Mouse (Mus musculus): ENCODE data around the gene Tmem158. TPM values are rescaled to one million over a fixed set of nuclear protein-coding genes. Genes with fewer than 3 reads are reported as not detected.
A peak's percentile ranks its signal among the peaks of the same experiment; 100 is the strongest.

Gene Tmem158
- polyA plus RNA-seq, 1 experiment, result 1.4 TPM

DNA sequence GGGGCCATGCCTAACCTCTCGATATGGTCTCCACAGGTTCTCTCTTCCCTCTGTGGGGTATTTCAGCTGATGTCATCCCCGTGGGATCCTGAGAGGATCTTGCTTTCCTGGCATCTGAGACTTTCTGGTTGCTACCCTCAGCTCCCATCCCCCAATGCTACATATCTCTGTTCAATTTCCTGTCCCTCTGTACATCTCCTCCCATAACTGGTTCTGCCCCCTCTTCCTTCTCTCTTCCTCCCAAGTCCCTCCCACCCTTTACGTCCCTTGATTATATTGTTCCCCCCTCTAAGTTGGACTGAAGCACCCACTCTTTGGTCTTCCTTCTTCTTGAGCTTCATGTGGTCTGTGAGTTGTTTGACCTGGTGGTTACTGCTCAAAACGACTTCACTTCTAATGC is 11.0 kb upstream of the Tmem158 start:
- no peak overlapping the region for H3K4me3 ChIP-seq (ENCODE audit: insufficient read depth, low read depth, low read length)
- H3K4me1 ChIP-seq (ENCODE audit: control insufficient read depth, insufficient read depth, insufficient read length, low read length), result no peaks in the 10 kb centered on the region
- no peak overlapping the region for H3K27ac ChIP-seq (replicated peaks; ENCODE audit: low read depth, low read length)

- Histone ChIP-seq H3K27ac (replicated peaks; ENCODE audit: low read depth, low read length) (no peak overlapping the region), H3K4me3 (ENCODE audit: insufficient read depth, low read depth, low read length) (no peak overlapping the region), H3K4me1 (ENCODE audit: control insufficient read depth, insufficient read depth, insufficient read length, low read length) (no peaks in the 10 kb centered on the region)
Observed at GRCm38 (mm10) chr9:123269906-123270558, 9.5 kb upstream of the Tmem158 start.

DNA sequence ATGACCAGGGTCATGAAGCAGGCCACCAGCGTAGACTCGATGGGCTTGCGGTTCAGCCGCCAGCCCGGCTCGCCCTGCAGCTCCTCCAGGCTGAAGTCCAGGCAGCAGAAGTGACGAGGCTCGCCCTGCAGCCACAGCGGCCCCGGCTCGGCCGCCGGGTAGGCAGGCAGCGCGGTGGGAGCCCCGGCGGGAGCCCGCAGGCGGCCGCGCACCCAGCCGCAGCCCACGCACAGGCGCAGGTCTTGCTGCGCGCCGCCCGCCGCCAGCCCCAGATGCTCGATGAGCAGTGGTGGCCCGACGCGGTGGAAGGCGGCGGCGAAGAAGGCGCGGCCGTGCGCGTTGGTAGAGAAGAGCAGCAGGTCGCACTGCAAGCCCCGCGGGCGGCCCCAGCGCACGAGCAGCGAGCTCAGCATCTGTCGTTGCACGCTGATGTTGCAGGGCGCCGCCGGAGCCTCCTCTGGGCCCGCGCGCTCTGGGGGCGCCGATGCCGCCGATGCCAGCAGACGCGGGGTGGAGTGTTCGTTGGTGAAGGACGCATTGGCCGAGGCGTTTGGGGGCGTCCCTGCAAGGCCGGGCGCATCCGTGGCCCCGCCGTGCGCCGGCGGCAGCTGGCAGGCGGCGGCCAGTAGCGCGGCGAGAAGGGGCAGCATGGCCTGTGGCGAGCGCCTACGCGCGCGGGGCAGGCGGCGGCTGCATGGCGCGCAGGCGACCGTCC is 511 bp downstream of the Tmem158 start:
- Histone ChIP-seq H3K4me1 (ENCODE audit: control insufficient read depth, insufficient read depth, insufficient read length, low read length) (no peaks in the 10 kb centered on the region), H3K4me3 (ENCODE audit: insufficient read depth, low read depth, low read length) (peak overlapping the region; percentile 92), H3K27ac (replicated peaks; ENCODE audit: low read depth, low read length) (no peak overlapping the region)

- Histone ChIP-seq H3K4me1 (ENCODE audit: control insufficient read depth, insufficient read depth, insufficient read length, low read length) (no peaks in the 10 kb centered on the region), H3K4me3 (ENCODE audit: insufficient read depth, low read depth, low read length) (peak overlapping the region; percentile 92), H3K27ac (replicated peaks; ENCODE audit: low read depth, low read length) (no peak overlapping the region)
Observed at GRCm38 (mm10) chr9:123259461-123259895, 1.1 kb downstream of the Tmem158 start.

DNA sequence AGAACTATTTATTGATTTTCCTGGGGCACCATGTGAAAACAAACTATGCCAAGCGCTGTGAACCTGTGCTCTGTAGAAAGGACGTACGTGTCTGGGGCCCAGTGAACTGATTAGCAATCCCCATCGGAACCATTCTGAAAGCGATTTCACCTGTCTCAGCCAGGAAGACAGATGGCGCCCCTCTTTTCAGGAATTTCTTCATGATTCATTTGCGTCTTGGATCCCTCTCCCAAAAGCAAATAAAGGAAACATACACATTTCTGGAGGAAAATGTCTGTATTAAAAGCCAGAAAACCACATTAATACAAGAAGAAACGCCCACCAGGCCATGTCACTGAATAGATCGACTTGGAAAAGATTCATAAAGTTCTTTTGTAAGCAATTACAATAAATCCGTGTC is 1.8 kb downstream of the Tmem158 start:
- H3K27ac ChIP-seq (replicated peaks; ENCODE audit: low read depth, low read length), result no peak overlapping the region
- no peak overlapping the region for H3K4me3 ChIP-seq (ENCODE audit: insufficient read depth, low read depth, low read length)
- no peaks in the 10 kb centered on the region for H3K4me1 ChIP-seq (ENCODE audit: control insufficient read depth, insufficient read depth, insufficient read length, low read length)

DNA sequence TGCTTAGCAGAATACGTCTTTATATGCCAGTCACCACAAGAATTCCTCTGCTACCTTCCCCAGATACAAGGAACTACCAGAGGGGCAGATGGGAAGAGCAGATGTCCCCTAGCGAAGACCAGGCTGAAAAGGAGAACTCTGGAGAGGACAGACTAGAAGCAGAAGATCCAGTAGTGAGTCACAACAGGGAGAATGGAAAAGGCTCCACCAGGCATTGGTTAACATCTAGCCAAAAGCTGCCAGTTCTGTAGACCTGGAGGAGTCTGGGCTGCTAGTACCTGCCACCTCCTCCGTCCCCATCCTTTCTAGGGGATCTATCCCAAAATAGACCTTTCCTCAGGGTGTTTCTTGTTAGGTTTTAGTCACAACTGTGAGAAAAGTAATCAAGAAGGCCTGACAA is 4.8 kb downstream of the Tmem158 start:
- H3K4me3 ChIP-seq (ENCODE audit: insufficient read depth, low read depth, low read length), result no peak overlapping the region
- H3K4me1 ChIP-seq (ENCODE audit: control insufficient read depth, insufficient read depth, insufficient read length, low read length), result no peaks in the 10 kb centered on the region
- H3K27ac ChIP-seq (replicated peaks; ENCODE audit: low read depth, low read length), result no peak overlapping the region

GRCm38 (mm10) chr9:123247992-123248391 is 12.6 kb downstream of the Tmem158 start:
- no peak overlapping the region for H3K4me3 ChIP-seq (ENCODE audit: insufficient read depth, low read depth, low read length)
- no peak overlapping the region for H3K27ac ChIP-seq (replicated peaks; ENCODE audit: low read depth, low read length)

DNA sequence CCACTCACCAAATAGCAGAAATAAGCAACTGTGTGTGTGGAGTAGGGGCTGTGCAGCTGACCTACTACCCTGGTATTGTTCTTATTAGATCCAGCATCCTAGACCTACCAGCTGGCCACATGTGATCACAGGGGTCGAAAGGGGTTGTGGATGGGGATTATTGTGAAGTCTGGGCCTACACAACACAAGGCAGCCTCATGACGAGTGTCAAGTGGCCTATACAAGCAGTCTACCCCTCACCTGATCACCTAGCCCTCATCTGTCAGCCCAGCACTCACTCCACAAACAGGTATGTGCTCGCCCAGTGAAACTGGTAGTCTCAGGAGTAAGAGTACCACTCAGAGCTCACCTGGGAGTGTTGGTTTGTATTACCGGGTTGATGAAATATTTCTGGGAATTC is 15.4 kb downstream of the Tmem158 start:
- Histone ChIP-seq H3K27ac (replicated peaks; ENCODE audit: low read depth, low read length) (no peak overlapping the region), H3K4me3 (ENCODE audit: insufficient read depth, low read depth, low read length) (no peak overlapping the region), H3K4me1 (ENCODE audit: control insufficient read depth, insufficient read depth, insufficient read length, low read length) (no peaks in the 10 kb centered on the region)

More at GRCm38 (mm10) chr9:123247992-123248391, 12.6 kb downstream of the Tmem158 start:
- no peaks in the 10 kb centered on the region for H3K4me1 ChIP-seq (ENCODE audit: control insufficient read depth, insufficient read depth, insufficient read length, low read length)

- Histone ChIP-seq H3K27ac (replicated peaks; ENCODE audit: low read depth, low read length) (no peak overlapping the region), H3K4me1 (ENCODE audit: control insufficient read depth, insufficient read depth, insufficient read length, low read length) (no peaks in the 10 kb centered on the region), H3K4me3 (ENCODE audit: insufficient read depth, low read depth, low read length) (no peak overlapping the region)
Observed at GRCm38 (mm10) chr9:123243988-123244387, 16.6 kb downstream of the Tmem158 start.

- Histone ChIP-seq H3K4me1 (ENCODE audit: control insufficient read depth, insufficient read depth, insufficient read length, low read length) (peaks cover 16% of the 10 kb centered on the region), H3K4me3 (ENCODE audit: insufficient read depth, low read depth, low read length) (no peak overlapping the region), H3K27ac (replicated peaks; ENCODE audit: low read depth, low read length) (no peak overlapping the region)
Observed at GRCm38 (mm10) chr9:123241191-123241590, 19.4 kb downstream of the Tmem158 start.

- H3K4me3 ChIP-seq (ENCODE audit: insufficient read depth, low read depth, low read length), result no peak overlapping the region
- peaks cover 17% of the 10 kb centered on the region for H3K4me1 ChIP-seq (ENCODE audit: control insufficient read depth, insufficient read depth, insufficient read length, low read length)
- no peak overlapping the region for H3K27ac ChIP-seq (replicated peaks; ENCODE audit: low read depth, low read length)
Observed at GRCm38 (mm10) chr9:123240751-123241150, 19.8 kb downstream of the Tmem158 start.

DNA sequence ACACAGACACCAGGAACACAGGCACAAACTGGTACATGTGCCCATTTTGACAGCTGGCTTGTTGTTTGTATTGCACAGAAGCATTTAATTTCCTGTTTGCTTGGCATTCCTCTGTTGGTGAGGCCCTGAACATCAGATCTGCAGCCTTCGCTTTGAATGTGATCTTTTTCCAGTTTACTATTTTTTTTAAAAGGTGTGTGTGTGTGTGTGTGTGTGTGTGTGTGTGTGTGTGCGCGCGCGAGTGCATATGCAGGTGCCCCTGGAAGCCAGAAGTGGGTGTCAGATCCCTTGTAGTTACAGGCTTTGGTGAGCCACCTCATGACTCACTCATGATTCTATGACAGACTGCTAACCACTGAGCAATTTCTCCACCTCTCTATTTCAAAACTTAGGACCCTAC is 20.3 kb downstream of the Tmem158 start:
- Histone ChIP-seq H3K4me3 (ENCODE audit: insufficient read depth, low read depth, low read length) (no peak overlapping the region), H3K27ac (replicated peaks; ENCODE audit: low read depth, low read length) (no peak overlapping the region), H3K4me1 (ENCODE audit: control insufficient read depth, insufficient read depth, insufficient read length, low read length) (peaks cover 21% of the 10 kb centered on the region)

- Histone ChIP-seq H3K27ac (replicated peaks; ENCODE audit: low read depth, low read length) (peak overlapping the region; percentile 67), H3K4me1 (ENCODE audit: control insufficient read depth, insufficient read depth, insufficient read length, low read length) (peaks cover 21% of the 10 kb centered on the region), H3K4me3 (ENCODE audit: insufficient read depth, low read depth, low read length) (no peak overlapping the region)
Observed at GRCm38 (mm10) chr9:123239651-123240050, 20.9 kb downstream of the Tmem158 start.

DNA sequence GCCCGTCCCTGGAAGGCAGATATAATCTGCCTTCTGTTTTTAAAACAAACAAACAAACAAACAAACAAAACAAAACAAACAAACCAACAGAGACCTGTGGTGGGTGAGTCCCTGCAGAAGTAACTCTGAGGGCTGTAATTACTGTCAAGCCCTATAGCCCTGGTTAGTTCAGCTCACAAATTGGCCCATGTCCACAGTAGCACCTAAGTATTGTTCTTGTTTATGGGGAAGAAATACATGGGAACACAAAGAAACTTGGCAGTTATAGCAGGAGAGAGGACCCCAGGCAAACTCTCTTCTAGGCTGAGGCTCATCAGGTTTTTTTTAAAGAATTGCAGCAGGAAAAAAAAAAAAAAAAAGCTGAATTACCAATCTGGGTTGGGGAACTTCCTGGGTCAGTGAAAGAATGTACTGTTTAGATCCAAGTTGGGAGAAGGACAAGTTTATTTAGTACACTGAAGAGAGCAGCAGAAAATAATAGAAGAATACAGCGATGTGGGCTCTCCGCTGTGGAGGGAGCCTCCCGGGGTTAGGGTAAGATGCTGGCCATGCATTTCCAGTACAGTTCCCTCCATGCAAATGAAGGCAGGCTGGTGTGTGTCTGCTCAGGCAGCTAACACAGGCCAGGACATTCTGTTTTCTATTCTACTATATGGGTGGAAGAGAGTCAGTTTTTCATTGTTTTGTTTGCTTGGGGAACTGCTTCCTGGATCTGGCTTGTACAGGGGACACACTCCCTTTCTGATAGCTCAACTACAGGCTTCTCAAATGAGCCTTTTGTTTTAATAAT is 22.1 kb downstream of the Tmem158 start:
- Histone ChIP-seq H3K4me1 (ENCODE audit: control insufficient read depth, insufficient read depth, insufficient read length, low read length) (peaks cover 21% of the 10 kb centered on the region), H3K4me3 (ENCODE audit: insufficient read depth, low read depth, low read length) (no peak overlapping the region), H3K27ac (replicated peaks; ENCODE audit: low read depth, low read length) (peak overlapping the region; percentile 93)

DNA sequence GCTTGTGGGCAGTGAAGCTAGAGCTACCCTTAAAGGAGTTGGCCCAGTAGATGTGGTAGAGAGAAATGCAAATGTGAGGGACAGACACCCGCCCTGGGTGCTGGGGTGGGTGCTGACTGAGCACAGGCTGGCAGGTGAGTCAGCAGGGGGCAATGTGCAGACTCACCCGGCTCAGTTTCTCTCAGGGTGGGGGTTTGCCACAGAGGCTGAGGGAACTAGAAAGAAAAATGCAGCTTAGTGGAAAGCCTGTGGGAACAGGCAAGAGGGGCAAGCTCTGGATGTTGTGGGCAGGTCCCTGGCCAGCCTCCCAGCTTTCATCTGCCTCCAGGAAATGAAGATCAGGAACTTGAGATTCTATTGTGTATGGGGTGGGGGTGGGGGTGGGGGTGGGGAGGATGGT is 22.8 kb downstream of the Tmem158 start:
- peak overlapping the region; percentile 80 for H3K27ac ChIP-seq (replicated peaks; ENCODE audit: low read depth, low read length)
- no peak overlapping the region for H3K4me3 ChIP-seq (ENCODE audit: insufficient read depth, low read depth, low read length)
- peaks cover 21% of the 10 kb centered on the region for H3K4me1 ChIP-seq (ENCODE audit: control insufficient read depth, insufficient read depth, insufficient read length, low read length)

Data from brown adipose tissue, adult 24 weeks (tissue).